8 mouse cellular contexts compared by ENCODE assay signal in the genomic region with DNA sequence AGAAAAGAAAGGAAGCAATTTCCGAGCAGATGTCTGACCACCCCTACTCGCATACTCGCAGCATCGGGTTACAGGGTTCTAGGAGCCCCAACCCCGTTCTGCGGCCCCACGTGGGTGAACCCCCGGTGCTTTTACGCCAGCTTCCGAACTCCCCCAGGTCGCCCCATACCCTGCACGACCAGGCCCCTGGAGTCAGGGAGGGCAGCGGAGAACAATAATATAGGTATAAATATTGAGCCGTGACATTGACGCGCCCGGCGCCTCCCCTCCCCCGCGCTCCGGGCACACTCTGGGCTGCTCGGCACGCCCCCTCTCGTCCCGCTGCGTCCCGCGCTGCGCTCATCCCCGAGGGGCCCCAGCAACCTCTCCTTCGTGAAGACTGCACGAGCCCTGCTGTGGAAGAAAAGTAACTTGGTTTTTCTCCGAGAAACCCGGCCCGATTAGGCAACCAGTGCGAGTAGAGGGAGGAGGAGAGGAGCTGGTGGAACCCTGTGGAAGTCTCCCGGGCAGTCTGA. TPM values are rescaled to one million over a fixed set of nuclear protein-coding genes. Genes with fewer than 3 reads are reported as not detected.
A peak's percentile ranks its signal among the peaks of the same experiment; 100 is the strongest.
DNase-seq lines count a peak whose midpoint lies in the region; ATAC-seq and TF ChIP-seq lines count a peak whose summit lies in the region.

No protein-coding gene starts in this region.

- H3K36me3 ChIP-seq in G1E (replicated peaks), result peaks cover 16% of the 10 kb centered on the region
- no peaks in the 10 kb centered on the region for H3K36me3 ChIP-seq in forebrain, embryonic 16.5 days (ENCODE audit: control insufficient read depth, insufficient read depth)

- H3K27ac ChIP-seq in forebrain, embryonic 16.5 days (ENCODE audit: low read length), result peak overlapping the region; percentile 74

- WGBS in forebrain, embryonic 16.5 days, result 0% methylated on average over 29 of the region's 37 CpGs

- peaks cover 30% of the 10 kb centered on the region for H3K4me1 ChIP-seq in G1E (ENCODE audit: insufficient read depth, low read depth, low read length)
- H3K4me1 ChIP-seq in forebrain, embryonic 16.5 days (replicated peaks; ENCODE audit: control insufficient read depth, insufficient read depth, low read length), result peaks cover 27% of the 10 kb centered on the region

- peak; percentile 56 for ATAC-seq in G1E (ENCODE audit: extremely low read depth, insufficient number of reproducible peaks, low FRiP score, poor library complexity, severe bottlenecking)
- peak; percentile 61 for ATAC-seq in forebrain, embryonic 16.5 days

- H3K9ac ChIP-seq in forebrain, embryonic 16.5 days (replicated peaks; ENCODE audit: low read depth, low read length), result peak overlapping the region; percentile 65

- no peak for TF ChIP-seq CTCF in G1E (IDR thresholded peaks at IDR 0.05; ENCODE audit: low read depth, low read length)

- no peaks in the 10 kb centered on the region for H3K27me3 ChIP-seq in G1E (ENCODE audit: insufficient read depth, low read length)
- no peaks in the 10 kb centered on the region for H3K27me3 ChIP-seq in forebrain, embryonic 16.5 days (replicated peaks; ENCODE audit: control insufficient read depth, insufficient read depth, low read length)

- DNase-seq in G1E (ENCODE audit: low spot score), result peak; percentile 42
- peak; percentile 55 for DNase-seq in c-Kit-positive CD71-positive TER-119-negative erythroid progenitor cells, embryonic 14.5 days (ENCODE audit: low read depth)
- peak; percentile 80 for DNase-seq in heart, postnatal 4 days
- peak; percentile 18 for DNase-seq in layer of hippocampus, adult 9-11 months
- peak; percentile 77 for DNase-seq in lung, postnatal 10 days
- DNase-seq in ovary, postnatal 14 days (ENCODE audit: low spot score), result peak; percentile 54
- peak; percentile 71 to 75 for DNase-seq in thymus, postnatal 36 days

- H3K9me3 ChIP-seq in G1E (replicated peaks), result 0 out of 2 replicates have a peak, but pooled peaks cover 2% of the 10 kb centered on the region
- no peaks in the 10 kb centered on the region for H3K9me3 ChIP-seq in forebrain, embryonic 16.5 days (ENCODE audit: control insufficient read depth, low read length)

- H3K4me3 ChIP-seq in G1E (ENCODE audit: low read depth, low read length), result peak overlapping the region; percentile 93
- H3K4me3 ChIP-seq in forebrain, embryonic 16.5 days (replicated peaks; ENCODE audit: low read length), result peak overlapping the region; percentile 65

- peak overlapping the region; percentile 96 for H3K4me2 ChIP-seq in forebrain, embryonic 16.5 days (ENCODE audit: low read length)

RNA-seq across cellular contexts. Expression of gene Cdk6, which starts 2.3 kb away (rescaled TPM):
- total RNA-seq in G1E (2014; fragmentation: Nextera tagmentation), result 142 and 144 TPM in 2 replicates
- total RNA-seq in G1E (2017), result 54.9 and 75.2 TPM in 2 replicates
- 114 and 129 TPM in 2 replicates for polyA plus RNA-seq in G1E (2012)
- polyA plus RNA-seq in forebrain, embryonic 16.5 days (2015; fragmentation: Nextera tagmentation; extraction: Ambion mirVana), result 26.5 and 29.8 TPM in 2 replicates
- 10 to 100 TPM; 45.6 to 47.5 TPM for total RNA-seq in heart, postnatal 4 days (2021)

Comparison
In these comparisons a context has a peak if more than half of its experiments do, and no peak if none do; other contexts are left out.
1. Peak in every context shown above with its lines: DNase-seq, ATAC-seq, H3K4me3 ChIP-seq and H3K27ac ChIP-seq.
2. DNase-seq: peak in every context shown above with its lines; median percentile 80 in heart, postnatal 4 days; 77 in lung, postnatal 10 days; 73 in thymus, postnatal 36 days; 55 in c-Kit-positive CD71-positive TER-119-negative erythroid progenitor cells, embryonic 14.5 days; 54 in ovary, postnatal 14 days; 42 in G1E; 18 in layer of hippocampus, adult 9-11 months.